In the genomic region with DNA sequence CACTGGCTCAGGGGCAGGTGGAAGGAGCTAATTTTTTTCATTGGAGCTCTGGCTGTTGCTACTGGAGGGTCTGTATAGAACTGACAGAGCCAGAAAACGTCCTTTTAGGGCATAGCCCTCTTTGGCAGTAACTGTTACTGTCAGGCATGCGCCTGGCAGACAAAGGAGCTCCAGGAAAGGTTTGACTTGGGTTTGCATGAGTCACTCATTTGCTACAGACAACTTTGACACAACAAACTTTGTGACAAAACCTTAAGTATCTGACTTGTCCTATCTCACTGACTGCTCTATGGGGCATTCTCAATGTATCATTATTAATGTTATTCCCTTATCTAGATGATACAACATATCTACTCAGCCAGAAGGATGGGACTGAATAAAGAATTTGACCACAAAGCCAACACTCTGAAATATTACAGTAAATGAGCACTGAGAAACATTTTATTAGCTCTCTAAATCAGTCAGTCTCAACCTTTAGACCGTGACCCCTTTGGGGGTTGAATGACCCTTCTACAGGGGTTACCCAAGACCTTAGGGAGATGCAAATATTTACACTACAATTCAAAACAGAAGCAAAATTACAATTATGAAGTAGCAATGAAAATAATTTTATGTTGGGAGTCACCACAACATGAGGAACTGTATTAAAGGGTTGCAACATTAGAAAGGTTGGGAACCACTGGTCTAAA, we compare ENCODE assay signal across 24 mouse cellular contexts. TPM values are rescaled to one million over a fixed set of nuclear protein-coding genes. Genes with fewer than 3 reads are reported as not detected.
A peak's percentile ranks its signal among the peaks of the same experiment; 100 is the strongest.
DNase-seq lines count a peak whose midpoint lies in the region; ATAC-seq and TF ChIP-seq lines count a peak whose summit lies in the region.
"Had no signal": no experiment of that assay in that cellular context is flagged by ENCODE, and none has a peak within 500 bp of the region (broad histone marks: within the 10 kb centered on the region; RNA-seq: fewer than 3 reads in every experiment).

No protein-coding gene starts in this region.

- no peaks in the 10 kb centered on the region for H3K27me3 ChIP-seq in heart, embryonic 13.5 days (replicated peaks)
- H3K27me3 ChIP-seq in liver, postnatal 0 days (ENCODE audit: insufficient read depth, low read length) = no peaks in the 10 kb centered on the region
- H3K27me3 ChIP-seq: embryonic facial prominence, embryonic 12.5 days; heart, embryonic 15.5 days; hindbrain, embryonic 12.5 days; limb, embryonic 13.5 days; midbrain, embryonic 12.5 days had no signal

- peak overlapping the region; percentile 20; the same call in 1 of the 2 replicates for H3K27ac ChIP-seq in heart, embryonic 13.5 days (replicated peaks)
- H3K27ac ChIP-seq in liver, postnatal 0 days (ENCODE audit: low read depth) = peak overlapping the region; percentile 82
- H3K27ac ChIP-seq: embryonic facial prominence, embryonic 12.5 days; heart, embryonic 15.5 days; hindbrain, embryonic 12.5 days; hindbrain, postnatal 0 days; left cerebral cortex, adult 2 months; limb, embryonic 13.5 days; midbrain, embryonic 12.5 days had no signal

- no peak for ATAC-seq in heart, embryonic 13.5 days (ENCODE audit: extremely low read depth, insufficient number of reproducible peaks, low FRiP score, low TSS enrichment)
- peak; percentile 81 for ATAC-seq in liver, postnatal 0 days
- ATAC-seq: activated CD4-positive, CD25-positive, alpha-beta regulatory T cell, adult 4 months; forebrain, embryonic 14.5 days; hindbrain, postnatal 0 days; intestine, embryonic 16.5 days had no signal

- H3K9me3 ChIP-seq in heart, embryonic 13.5 days = no peaks in the 10 kb centered on the region
- no peaks in the 10 kb centered on the region for H3K9me3 ChIP-seq in liver, postnatal 0 days (ENCODE audit: low read length)
- H3K9me3 ChIP-seq: embryonic facial prominence, embryonic 12.5 days; heart, embryonic 15.5 days; hindbrain, embryonic 12.5 days; limb, embryonic 13.5 days; midbrain, embryonic 12.5 days had no signal

- H3K4me1 ChIP-seq in heart, embryonic 13.5 days = peaks cover 18% of the 10 kb centered on the region
- H3K4me1 ChIP-seq in liver, postnatal 0 days (ENCODE audit: insufficient read depth) = peaks cover 19% of the 10 kb centered on the region
- H3K4me1 ChIP-seq: embryonic facial prominence, embryonic 12.5 days; heart, embryonic 15.5 days; midbrain, embryonic 12.5 days had no signal

- intact Hi-C loops in left cerebral cortex, postnatal 10 days (cut with DNase I) = no loop called here

- H3K36me3 ChIP-seq in heart, embryonic 13.5 days = peaks cover 22% of the 10 kb centered on the region
- no peaks in the 10 kb centered on the region; the same call in 1 of the 2 replicates for H3K36me3 ChIP-seq in liver, postnatal 0 days (replicated peaks; ENCODE audit: insufficient read depth, low read length)

- no peak for TF ChIP-seq EP300 in liver, postnatal 0 days (IDR thresholded peaks at IDR 0.05; ENCODE audit: low read depth)

- DNase-seq in heart, postnatal 4 days = no peak
- peak; percentile 14 for DNase-seq in 3T3-L1 (ENCODE audit: low read depth, low spot score)
- peak; percentile 17 for DNase-seq in adipocyte (ENCODE audit: low spot score)
- no peak for DNase-seq in liver, postnatal 0 days
- DNase-seq in left cerebral cortex, postnatal 10 days (ENCODE audit: extremely low spot score in 1 of 2, low spot score in 2 of 2) = no peak
- DNase-seq in urinary bladder, postnatal 25 days (ENCODE audit: low spot score) = no peak
- DNase-seq: adrenal gland, postnatal 14 days; cerebellum, adult 11 months; cerebellum, adult 9-11 months; gastrocnemius, postnatal 14 days; kidney, adult 9 months; kidney, postnatal 25 days had no signal

- H3K4me2 ChIP-seq in heart, embryonic 13.5 days = no peak overlapping the region
- H3K4me2 ChIP-seq in liver, postnatal 0 days (ENCODE audit: low read depth, low read length) = 0 out of 2 replicates have a peak overlapping the region, but pooled peaks have one; percentile 26
- H3K4me2 ChIP-seq: embryonic facial prominence, embryonic 12.5 days; heart, embryonic 15.5 days; hindbrain, embryonic 12.5 days; limb, embryonic 13.5 days; lung, embryonic 14.5 days; midbrain, embryonic 12.5 days had no signal

- 83% methylated on average over 3 of the region's 3 CpGs for WGBS in heart, embryonic 13.5 days
- 61% methylated on average over 3 of the region's 3 CpGs for WGBS in liver, postnatal 0 days (ENCODE audit: insufficient replicate concordance)

- H3K9ac ChIP-seq in heart, embryonic 13.5 days = no peak overlapping the region
- H3K9ac ChIP-seq in liver, postnatal 0 days (replicated peaks) = no peak overlapping the region
- H3K9ac ChIP-seq: embryonic facial prominence, embryonic 12.5 days; heart, embryonic 15.5 days; hindbrain, embryonic 12.5 days; limb, embryonic 13.5 days; lung, embryonic 14.5 days; midbrain, embryonic 12.5 days had no signal

- no peak overlapping the region for H3K4me3 ChIP-seq in heart, embryonic 13.5 days
- no peak overlapping the region for H3K4me3 ChIP-seq in liver, postnatal 0 days (ENCODE audit: low read depth, low read length)
- H3K4me3 ChIP-seq: embryonic facial prominence, embryonic 12.5 days; heart, embryonic 15.5 days; hindbrain, embryonic 12.5 days; left cerebral cortex, adult 2 months; limb, embryonic 13.5 days; midbrain, embryonic 12.5 days had no signal

- TF ChIP-seq CTCF in liver, postnatal 0 days (IDR thresholded peaks at IDR 0.05; ENCODE audit: low read depth) = no peak

RNA-seq across cellular contexts. Expression of a gene that starts 25.5 kb away (rescaled TPM):
- 21.2 and 23.2 TPM in 2 replicates for polyA plus RNA-seq in heart, embryonic 13.5 days (2015; fragmentation: Nextera tagmentation; extraction: Ambion mirVana)
- total RNA-seq in heart, postnatal 4 days (2021) = 10 to 100 TPM; 45.3 to 46.4 TPM
- polyA plus RNA-seq in liver, postnatal 0 days (2015; fragmentation: Nextera tagmentation; extraction: Ambion mirVana) = 8.6 TPM in 2 replicates
- 100 to 1,000 TPM; 107 to 110 TPM for total RNA-seq in left cerebral cortex, postnatal 10 days (2021)

RNA-seq across cellular contexts. Expression of a gene that starts 25.7 kb away (rescaled TPM):
- 2.1 and 2.2 TPM in 2 replicates for polyA plus RNA-seq in heart, embryonic 13.5 days (2015; fragmentation: Nextera tagmentation; extraction: Ambion mirVana)
- 1 to 10 TPM; 5.5 to 6.1 TPM for total RNA-seq in heart, postnatal 4 days (2021)
- 2.4 TPM in 2 replicates for polyA plus RNA-seq in liver, postnatal 0 days (2015; fragmentation: Nextera tagmentation; extraction: Ambion mirVana)
- total RNA-seq in left cerebral cortex, postnatal 10 days (2021) = 1 to 10 TPM; 5.7 to 6.4 TPM

Comparison
In these comparisons a context has a peak if more than half of its experiments do, and no peak if none do; other contexts are left out.
1. DNase-seq: peak in 3T3-L1 (single experiment) and adipocyte (single experiment); none in heart, postnatal 4 days (single experiment), liver, postnatal 0 days (single experiment), left cerebral cortex, postnatal 10 days (0 of 2) and urinary bladder, postnatal 25 days (single experiment).